Mouse (Mus musculus): ENCODE measurements around the gene Gm11077. TPM values are rescaled to one million over a fixed set of nuclear protein-coding genes. Genes with fewer than 3 reads are reported as not detected.

Gene Gm11077
- polyA plus RNA-seq, 1 experiment from 2014 or later, result not detected

GRCm38 (mm10) chr6:140708059-140708458 lies 21.0 kb upstream of the Gm11077 start:
- 88% methylated on average over 10 of the region's 10 CpGs for WGBS

DNA sequence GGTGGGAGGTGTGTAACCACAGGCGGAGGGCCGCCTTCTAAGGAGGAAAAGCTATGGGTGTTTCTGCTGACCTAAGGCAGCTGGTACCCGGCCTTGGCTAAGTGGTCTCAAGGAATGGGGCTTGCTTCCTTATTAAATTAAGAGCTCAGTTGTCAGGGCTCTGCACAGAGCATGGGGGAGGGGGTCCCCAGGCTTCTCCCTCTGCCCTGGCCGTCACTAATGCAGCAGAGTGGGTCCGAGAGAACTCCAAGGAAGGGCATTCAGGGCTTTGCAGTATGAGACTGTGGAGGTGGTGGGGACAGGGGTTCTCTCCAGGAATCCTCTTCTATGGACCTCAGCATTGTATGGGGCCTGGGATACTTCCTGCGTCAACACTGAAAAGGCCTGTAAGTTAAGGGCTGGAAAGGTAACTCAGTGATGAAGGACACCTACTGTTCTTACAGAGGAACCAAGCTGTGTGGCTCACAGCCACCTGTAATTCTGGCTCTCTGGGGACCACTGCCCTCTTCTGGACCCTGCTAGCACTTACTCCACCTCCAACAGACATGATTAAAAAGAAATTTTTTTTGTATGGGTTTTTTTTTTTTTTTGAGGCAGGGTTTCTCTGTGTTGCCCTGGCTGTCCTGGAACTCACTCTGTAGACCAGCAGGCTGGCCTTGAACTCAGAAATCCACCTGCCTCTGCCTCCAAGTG lies 19.5 kb upstream of the Gm11077 start:
- no peak overlapping the region for H3K27ac ChIP-seq
- peak; percentile 32; the same call in 1 of the 2 replicates for ATAC-seq
- H3K4me1 ChIP-seq (replicated peaks), result no peaks in the 10 kb centered on the region
- no peaks in the 10 kb centered on the region for H3K36me3 ChIP-seq
- peaks cover 10% of the 10 kb centered on the region; the same call in 1 of the 2 replicates for H3K27me3 ChIP-seq
- H3K4me3 ChIP-seq (replicated peaks), result no peak overlapping the region
- 51% methylated on average over 6 of the region's 6 CpGs for WGBS
- H3K9ac ChIP-seq (replicated peaks), result no peak overlapping the region
- no peaks in the 10 kb centered on the region for H3K9me3 ChIP-seq
- H3K4me2 ChIP-seq (replicated peaks), result no peak overlapping the region

More at GRCm38 (mm10) chr6:140708059-140708458, 21.0 kb upstream of the Gm11077 start:
- ATAC-seq, result no peak
- Histone ChIP-seq H3K27ac (no peak overlapping the region), H3K27me3 (no peaks in the 10 kb centered on the region), H3K4me2 (replicated peaks) (no peak overlapping the region), H3K4me3 (replicated peaks) (no peak overlapping the region), H3K9ac (replicated peaks) (no peak overlapping the region), H3K36me3 (no peaks in the 10 kb centered on the region), H3K9me3 (no peaks in the 10 kb centered on the region), H3K4me1 (replicated peaks) (no peaks in the 10 kb centered on the region)

DNA sequence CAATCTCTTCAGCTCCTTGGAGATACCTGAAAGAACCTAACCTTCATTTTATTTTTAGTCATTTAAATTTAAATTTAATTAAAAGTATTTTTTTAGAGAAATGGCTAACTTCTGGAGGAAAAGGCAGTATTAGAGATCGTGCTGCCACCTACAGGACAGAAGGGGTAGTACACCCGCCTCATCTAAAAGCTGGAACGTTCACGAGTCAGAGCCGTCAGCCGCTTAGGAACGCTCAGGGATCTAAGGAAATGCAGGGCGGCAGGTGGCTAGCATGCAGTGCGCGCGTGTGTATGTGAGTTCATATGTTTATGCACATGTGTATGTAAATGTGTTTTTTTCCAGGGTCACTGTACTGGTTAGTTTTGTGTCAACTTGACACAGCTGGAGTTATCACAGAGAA lies 16.3 kb upstream of the Gm11077 start:
- Histone ChIP-seq H3K27ac (no peak overlapping the region), H3K36me3 (no peaks in the 10 kb centered on the region), H3K4me1 (replicated peaks) (no peaks in the 10 kb centered on the region), H3K9ac (replicated peaks) (no peak overlapping the region), H3K27me3 (peaks cover 10% of the 10 kb centered on the region; the same call in 1 of the 2 replicates), H3K4me2 (replicated peaks) (no peak overlapping the region), H3K4me3 (replicated peaks) (no peak overlapping the region), H3K9me3 (no peaks in the 10 kb centered on the region)
- WGBS, result 5% methylated on average over 11 of the region's 11 CpGs
- ATAC-seq, result no peak

GRCm38 (mm10) chr6:140714905-140715365 lies 14.1 kb upstream of the Gm11077 start:
- no peak overlapping the region for H3K4me3 ChIP-seq (replicated peaks)
- ATAC-seq, result peak; percentile 68
- H3K4me2 ChIP-seq (replicated peaks), result no peak overlapping the region
- no peak overlapping the region for H3K27ac ChIP-seq
- no peaks in the 10 kb centered on the region for H3K36me3 ChIP-seq
- H3K4me1 ChIP-seq (replicated peaks), result no peaks in the 10 kb centered on the region
- no peaks in the 10 kb centered on the region for H3K9me3 ChIP-seq
- peaks cover 10% of the 10 kb centered on the region; the same call in 1 of the 2 replicates for H3K27me3 ChIP-seq
- WGBS, result 27% methylated on average over 10 of the region's 10 CpGs
- H3K9ac ChIP-seq (replicated peaks), result no peak overlapping the region

- no peak overlapping the region for H3K9ac ChIP-seq (replicated peaks)
- H3K27me3 ChIP-seq, result no peaks in the 10 kb centered on the region
- no peak overlapping the region for H3K27ac ChIP-seq
- no peaks in the 10 kb centered on the region for H3K36me3 ChIP-seq
- no peaks in the 10 kb centered on the region for H3K9me3 ChIP-seq
- ATAC-seq, result no peak
- H3K4me2 ChIP-seq (replicated peaks), result no peak overlapping the region
- H3K4me3 ChIP-seq (replicated peaks), result no peak overlapping the region
- WGBS, result 86% methylated on average over 10 of the region's 10 CpGs
- no peaks in the 10 kb centered on the region for H3K4me1 ChIP-seq (replicated peaks)
Observed at GRCm38 (mm10) chr6:140722058-140722457, 7.0 kb upstream of the Gm11077 start.

GRCm38 (mm10) chr6:140730669-140731401 lies 1.8 kb downstream of the Gm11077 start:
- no peaks in the 10 kb centered on the region for H3K36me3 ChIP-seq
- H3K4me1 ChIP-seq (replicated peaks), result peaks cover 12% of the 10 kb centered on the region; the same call in 1 of the 2 replicates
- WGBS, result 66% methylated on average over 6 of the region's 6 CpGs
- H3K27me3 ChIP-seq, result no peaks in the 10 kb centered on the region
- 0 out of 2 replicates have a peak overlapping the region, but pooled peaks have one; percentile 41 for H3K27ac ChIP-seq
- no peak overlapping the region for H3K4me3 ChIP-seq (replicated peaks)
- no peak overlapping the region for H3K4me2 ChIP-seq (replicated peaks)
- ATAC-seq, result peak; percentile 19
- H3K9me3 ChIP-seq, result no peaks in the 10 kb centered on the region
- H3K9ac ChIP-seq (replicated peaks), result no peak overlapping the region

- no peak overlapping the region for H3K9ac ChIP-seq (replicated peaks)
Observed at GRCm38 (mm10) chr6:140731402-140731730, 2.3 kb downstream of the Gm11077 start.

DNA sequence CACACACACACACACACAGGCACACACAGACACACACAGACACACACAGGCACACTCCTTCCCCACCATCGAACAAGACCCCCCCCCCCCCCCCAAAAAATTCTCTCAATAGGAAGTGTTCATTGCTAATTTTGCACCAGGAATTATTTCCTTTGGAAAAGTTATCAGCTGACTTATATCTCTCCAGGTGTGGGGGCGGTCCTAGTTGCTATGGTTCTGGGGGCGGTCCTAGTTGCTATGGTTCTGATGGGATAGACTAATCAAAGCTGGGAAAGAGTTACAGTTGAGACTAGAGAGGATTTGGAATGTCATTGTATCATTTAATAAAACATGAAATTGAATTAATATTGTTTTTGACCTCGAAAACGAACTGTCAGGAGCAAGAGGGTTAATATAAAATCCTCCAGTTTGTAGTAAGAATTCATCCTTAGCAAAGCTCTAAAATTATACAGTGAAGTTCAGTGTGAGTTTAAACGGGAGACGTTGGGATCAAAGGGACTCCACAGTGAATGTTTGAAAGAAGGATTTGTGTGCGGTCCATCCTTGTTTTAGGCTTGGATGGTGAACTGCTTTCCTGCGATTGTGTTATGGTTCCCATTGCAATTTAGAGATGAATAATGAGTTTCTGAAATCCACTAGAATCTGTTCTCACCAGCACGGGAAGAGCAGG lies 4.0 kb downstream of the Gm11077 start:
- peak overlapping the region; percentile 38 for H3K4me3 ChIP-seq (replicated peaks)
- WGBS, result 28% methylated on average over 10 of the region's 10 CpGs
- H3K27me3 ChIP-seq, result no peaks in the 10 kb centered on the region
- no peaks in the 10 kb centered on the region for H3K36me3 ChIP-seq
- peak; percentile 53 for ATAC-seq
- H3K27ac ChIP-seq, result no peak overlapping the region
- H3K9me3 ChIP-seq, result no peaks in the 10 kb centered on the region
- H3K9ac ChIP-seq (replicated peaks), result peak overlapping the region; percentile 61
- H3K4me2 ChIP-seq (replicated peaks), result peak overlapping the region; percentile 60
- peaks cover 12% of the 10 kb centered on the region; the same call in 1 of the 2 replicates for H3K4me1 ChIP-seq (replicated peaks)

More at GRCm38 (mm10) chr6:140731402-140731730, 2.3 kb downstream of the Gm11077 start:
- Histone ChIP-seq H3K4me1 (replicated peaks) (peaks cover 12% of the 10 kb centered on the region; the same call in 1 of the 2 replicates), H3K36me3 (no peaks in the 10 kb centered on the region), H3K4me2 (replicated peaks) (no peak overlapping the region), H3K27me3 (no peaks in the 10 kb centered on the region), H3K9me3 (no peaks in the 10 kb centered on the region), H3K4me3 (replicated peaks) (no peak overlapping the region), H3K27ac (no peak overlapping the region)
- WGBS, result 27% methylated on average over 1 of the region's 1 CpGs
- peak; percentile 86 for ATAC-seq

- no peaks in the 10 kb centered on the region for H3K27me3 ChIP-seq
- H3K4me1 ChIP-seq (replicated peaks), result peaks cover 12% of the 10 kb centered on the region; the same call in 1 of the 2 replicates
- H3K9ac ChIP-seq (replicated peaks), result peak overlapping the region; percentile 61
- peak overlapping the region; percentile 38 for H3K4me3 ChIP-seq (replicated peaks)
- peak overlapping the region; percentile 60 for H3K4me2 ChIP-seq (replicated peaks)
- H3K9me3 ChIP-seq, result no peaks in the 10 kb centered on the region
- H3K27ac ChIP-seq, result no peak overlapping the region
- no peaks in the 10 kb centered on the region for H3K36me3 ChIP-seq
- 5% methylated on average over 15 of the region's 15 CpGs for WGBS
- peak; percentile 68 for ATAC-seq
Observed at GRCm38 (mm10) chr6:140733641-140733986, 4.5 kb downstream of the Gm11077 start.

GRCm38 (mm10) chr6:140745586-140745985 lies 16.5 kb downstream of the Gm11077 start:
- no peaks in the 10 kb centered on the region for H3K36me3 ChIP-seq
- no peak overlapping the region for H3K4me3 ChIP-seq (replicated peaks)
- WGBS, result 60% methylated on average over 3 of the region's 3 CpGs
- no peak for ATAC-seq
- no peak overlapping the region for H3K4me2 ChIP-seq (replicated peaks)
- H3K9ac ChIP-seq (replicated peaks), result no peak overlapping the region
- H3K27ac ChIP-seq, result no peak overlapping the region
- H3K27me3 ChIP-seq, result no peaks in the 10 kb centered on the region
- H3K4me1 ChIP-seq (replicated peaks), result no peaks in the 10 kb centered on the region
- H3K9me3 ChIP-seq, result peaks cover 4% of the 10 kb centered on the region

GRCm38 (mm10) chr6:140747591-140747990 lies 18.5 kb downstream of the Gm11077 start:
- H3K27ac ChIP-seq, result no peak overlapping the region

More at GRCm38 (mm10) chr6:140747591-140747990, 18.5 kb downstream of the Gm11077 start:
- no peak overlapping the region for H3K4me3 ChIP-seq (replicated peaks)
- no peaks in the 10 kb centered on the region for H3K4me1 ChIP-seq (replicated peaks)
- no peak for ATAC-seq
- WGBS, result 61% methylated on average over 2 of the region's 2 CpGs
- no peaks in the 10 kb centered on the region for H3K27me3 ChIP-seq
- no peaks in the 10 kb centered on the region for H3K36me3 ChIP-seq
- no peak overlapping the region for H3K9ac ChIP-seq (replicated peaks)
- no peak overlapping the region for H3K4me2 ChIP-seq (replicated peaks)
- H3K9me3 ChIP-seq, result peaks cover 4% of the 10 kb centered on the region

All from midbrain, embryonic 13.5 days (tissue).